Mouse (Mus musculus) ES-E14 (cell line): Measurements from ENCODE around the gene Tbc1d17.

Experiments used
- CHD2 ChIP-seq: IDR thresholded peaks from 2 replicates; pipeline ENCODE4 v1.6.1; 2014; ENCODE audit warnings: mild to moderate bottlenecking, low read depth, low read length, inconsistent platforms
- HCFC1 ChIP-seq: IDR thresholded peaks from 2 replicates; pipeline ENCODE4 v1.6.1; 2012; ENCODE audit warnings: low read length, inconsistent platforms, borderline replicate concordance; ENCODE audit not compliant: insufficient read depth
- ZNF384 ChIP-seq: IDR thresholded peaks from 2 replicates; pipeline ENCODE4 v1.6.1; 2012; ENCODE audit warnings: low read depth, low read length, inconsistent platforms

- TF ChIP-seq HCFC1 (no peak), ZNF384 (no peak), CHD2 (no peak)
Observed at GRCm38 (mm10) chr7:44814423-44814822, 34.5 kb downstream of the Tbc1d17 start.
